ENCODE assay signal across 32 mouse cellular contexts in genomic region chr4:32829316-32829715, GRCm38 (mm10). TPM values are rescaled to one million over a fixed set of nuclear protein-coding genes. Genes with fewer than 3 reads are reported as not detected.
DNase-seq lines count a peak whose midpoint lies in the region; ATAC-seq lines count a peak whose summit lies in the region.
"Had no signal": no experiment of that assay in that cellular context is flagged by ENCODE, and none has a peak within 500 bp of the region (broad histone marks: within the 10 kb centered on the region; RNA-seq: fewer than 3 reads in every experiment).

No protein-coding gene starts in this region.

- peak overlapping the region; percentile 40; the same call in 1 of the 2 replicates for H3K27ac ChIP-seq in liver, embryonic 13.5 days
- no peak overlapping the region for H3K27ac ChIP-seq in liver, embryonic 12.5 days
- 0 out of 2 replicates have a peak overlapping the region, but pooled peaks have one; percentile 7 for H3K27ac ChIP-seq in embryonic facial prominence, embryonic 10.5 days (replicated peaks)
- H3K27ac ChIP-seq: embryonic facial prominence, embryonic 15.5 days; forebrain, embryonic 12.5 days; heart, adult 2 months; heart, embryonic 15.5 days; hindbrain, embryonic 12.5 days; hindbrain, postnatal 0 days; intestine, embryonic 15.5 days; layer of hippocampus, adult 2 months; left cerebral cortex, adult 2 months; liver, embryonic 14.5 days; macrophage; neural tube, embryonic 12.5 days; stomach, embryonic 15.5 days had no signal

- peak; percentile 47 for DNase-seq in gastrocnemius, adult 18-20 months (ENCODE audit: low spot score)
- DNase-seq in gastrocnemius, adult 8-10 months (ENCODE audit: low spot score in 2 of 2) = no peak
- DNase-seq in kidney, adult 9 months = peak; percentile 4
- no peak for DNase-seq in kidney, postnatal 25 days
- no peak for DNase-seq in liver, embryonic 13.5 days
- DNase-seq in embryonic facial prominence, embryonic 10.5 days (ENCODE audit: low spot score) = no peak
- no peak for DNase-seq in urinary bladder, postnatal 4 days (ENCODE audit: low spot score in 2 of 2)
- DNase-seq: adrenal gland, postnatal 36 days; cerebellum, adult 2 months; cerebellum, postnatal 14 days; forebrain, postnatal 0 days; gastrocnemius, postnatal 36 days; heart, adult 2 months; kidney, postnatal 36 days; lung, adult 2 months; lung, postnatal 10 days had no signal

- no peaks in the 10 kb centered on the region for H3K27me3 ChIP-seq in liver, embryonic 13.5 days
- H3K27me3 ChIP-seq in liver, embryonic 12.5 days (replicated peaks) = no peaks in the 10 kb centered on the region
- no peaks in the 10 kb centered on the region for H3K27me3 ChIP-seq in embryonic facial prominence, embryonic 10.5 days (replicated peaks; ENCODE audit: low read depth, poor library complexity, severe bottlenecking)
- H3K27me3 ChIP-seq: CH12.LX; embryonic facial prominence, embryonic 15.5 days; forebrain, embryonic 12.5 days; heart, embryonic 15.5 days; hindbrain, embryonic 12.5 days; intestine, embryonic 15.5 days; neural tube, embryonic 12.5 days; stomach, embryonic 15.5 days had no signal

- no peak overlapping the region for H3K4me2 ChIP-seq in liver, embryonic 13.5 days
- no peak overlapping the region for H3K4me2 ChIP-seq in liver, embryonic 12.5 days
- H3K4me2 ChIP-seq: embryonic facial prominence, embryonic 15.5 days; forebrain, embryonic 12.5 days; heart, embryonic 15.5 days; hindbrain, embryonic 12.5 days; intestine, embryonic 15.5 days; neural tube, embryonic 12.5 days; stomach, embryonic 15.5 days had no signal

- H3K9ac ChIP-seq in liver, embryonic 13.5 days = no peak overlapping the region
- H3K9ac ChIP-seq in liver, embryonic 12.5 days = no peak overlapping the region
- H3K9ac ChIP-seq: embryonic facial prominence, embryonic 15.5 days; forebrain, embryonic 12.5 days; forebrain, postnatal 0 days; heart, embryonic 15.5 days; hindbrain, embryonic 12.5 days; intestine, embryonic 15.5 days; liver, embryonic 14.5 days; neural tube, embryonic 12.5 days; stomach, embryonic 15.5 days had no signal

- no peak for ATAC-seq in liver, embryonic 13.5 days (ENCODE audit: low read depth)
- no peak for ATAC-seq in liver, embryonic 12.5 days
- ATAC-seq: activated CD4-positive, CD25-positive, alpha-beta regulatory T cell, adult 4 months; forebrain, postnatal 0 days; hindbrain, postnatal 0 days; intestine, embryonic 15.5 days; midbrain, embryonic 16.5 days had no signal

- H3K36me3 ChIP-seq in liver, embryonic 13.5 days = no peaks in the 10 kb centered on the region
- no peaks in the 10 kb centered on the region for H3K36me3 ChIP-seq in liver, embryonic 12.5 days
- no peaks in the 10 kb centered on the region for H3K36me3 ChIP-seq in embryonic facial prominence, embryonic 10.5 days (replicated peaks)
- H3K36me3 ChIP-seq: embryonic facial prominence, embryonic 15.5 days; forebrain, embryonic 12.5 days; heart, embryonic 15.5 days; hindbrain, embryonic 12.5 days; intestine, embryonic 15.5 days; neural tube, embryonic 12.5 days; stomach, embryonic 15.5 days had no signal

- WGBS in liver, embryonic 13.5 days (ENCODE audit: insufficient replicate concordance) = 62% methylated on average over 10 of the region's 10 CpGs
- WGBS in liver, embryonic 12.5 days (ENCODE audit: insufficient replicate concordance) = 54% methylated on average over 10 of the region's 10 CpGs
- WGBS in embryonic facial prominence, embryonic 10.5 days = 56% methylated on average over 10 of the region's 10 CpGs

- no peak overlapping the region for H3K4me3 ChIP-seq in liver, embryonic 13.5 days (replicated peaks)
- no peak overlapping the region for H3K4me3 ChIP-seq in liver, embryonic 12.5 days
- H3K4me3 ChIP-seq in embryonic facial prominence, embryonic 10.5 days = no peak overlapping the region
- H3K4me3 ChIP-seq: embryonic facial prominence, embryonic 15.5 days; forebrain, embryonic 12.5 days; heart, adult 2 months; heart, embryonic 15.5 days; hindbrain, embryonic 12.5 days; intestine, embryonic 15.5 days; layer of hippocampus, adult 2 months; left cerebral cortex, adult 2 months; neural tube, embryonic 12.5 days; stomach, embryonic 15.5 days had no signal

- peaks cover 51% of the 10 kb centered on the region for H3K4me1 ChIP-seq in liver, embryonic 13.5 days (replicated peaks)
- H3K4me1 ChIP-seq in liver, embryonic 12.5 days = peaks cover 58% of the 10 kb centered on the region
- H3K4me1 ChIP-seq in embryonic facial prominence, embryonic 10.5 days = peaks cover 26% of the 10 kb centered on the region
- H3K4me1 ChIP-seq: embryonic facial prominence, embryonic 15.5 days; stomach, embryonic 15.5 days had no signal

- no peaks in the 10 kb centered on the region for H3K9me3 ChIP-seq in liver, embryonic 13.5 days (replicated peaks)
- no peaks in the 10 kb centered on the region for H3K9me3 ChIP-seq in liver, embryonic 12.5 days (replicated peaks)
- H3K9me3 ChIP-seq in embryonic facial prominence, embryonic 10.5 days = no peaks in the 10 kb centered on the region
- H3K9me3 ChIP-seq: embryonic facial prominence, embryonic 15.5 days; forebrain, embryonic 12.5 days; heart, embryonic 15.5 days; hindbrain, embryonic 12.5 days; intestine, embryonic 15.5 days; neural tube, embryonic 12.5 days; stomach, embryonic 15.5 days had no signal

RNA-seq across cellular contexts. Expression of gene Lyrm2, which starts 29.3 kb away (rescaled TPM):
- 10 to 100 TPM; 23.0 to 24.9 TPM for total RNA-seq in gastrocnemius, adult 18-20 months (2021)
- 10 to 100 TPM; 15.1 to 23.3 (median 19.8) TPM for total RNA-seq in gastrocnemius, adult 8-10 months (2022)
- 37.6 and 39.3 TPM in 2 replicates for polyA plus RNA-seq in liver, embryonic 13.5 days (2015; fragmentation: Nextera tagmentation; extraction: Ambion mirVana)
- 45.2 and 48.3 TPM in 2 replicates for polyA plus RNA-seq in liver, embryonic 12.5 days (2016; fragmentation: Nextera tagmentation; extraction: Ambion mirVana)
- 95.6 and 112 TPM in 2 replicates for polyA plus RNA-seq in embryonic facial prominence, embryonic 10.5 days (2016; fragmentation: Nextera tagmentation; extraction: Ambion mirVana)

Comparison
In these comparisons a context has a peak if more than half of its experiments do, and no peak if none do; other contexts are left out.
1. DNase-seq: peak in gastrocnemius, adult 18-20 months (single experiment) and kidney, adult 9 months (single experiment); none in gastrocnemius, adult 8-10 months (0 of 2), kidney, postnatal 25 days (0 of 2), liver, embryonic 13.5 days (single experiment), embryonic facial prominence, embryonic 10.5 days (single experiment) and urinary bladder, postnatal 4 days (0 of 2).